Mouse (Mus musculus) T-helper 2 cell (primary cell): ENCODE results near the gene Padi6.

ENCODE experiments used
- in situ Hi-C: fragments of 300-600 bp; cut with MboI, MseI; formaldehyde crosslinking; loops from one replicate; pipeline ENCODE4 v1.15.1; 2025; ENCODE audit warnings: high pct_unique_total_duplicates

The Padi6 gene

DNA sequence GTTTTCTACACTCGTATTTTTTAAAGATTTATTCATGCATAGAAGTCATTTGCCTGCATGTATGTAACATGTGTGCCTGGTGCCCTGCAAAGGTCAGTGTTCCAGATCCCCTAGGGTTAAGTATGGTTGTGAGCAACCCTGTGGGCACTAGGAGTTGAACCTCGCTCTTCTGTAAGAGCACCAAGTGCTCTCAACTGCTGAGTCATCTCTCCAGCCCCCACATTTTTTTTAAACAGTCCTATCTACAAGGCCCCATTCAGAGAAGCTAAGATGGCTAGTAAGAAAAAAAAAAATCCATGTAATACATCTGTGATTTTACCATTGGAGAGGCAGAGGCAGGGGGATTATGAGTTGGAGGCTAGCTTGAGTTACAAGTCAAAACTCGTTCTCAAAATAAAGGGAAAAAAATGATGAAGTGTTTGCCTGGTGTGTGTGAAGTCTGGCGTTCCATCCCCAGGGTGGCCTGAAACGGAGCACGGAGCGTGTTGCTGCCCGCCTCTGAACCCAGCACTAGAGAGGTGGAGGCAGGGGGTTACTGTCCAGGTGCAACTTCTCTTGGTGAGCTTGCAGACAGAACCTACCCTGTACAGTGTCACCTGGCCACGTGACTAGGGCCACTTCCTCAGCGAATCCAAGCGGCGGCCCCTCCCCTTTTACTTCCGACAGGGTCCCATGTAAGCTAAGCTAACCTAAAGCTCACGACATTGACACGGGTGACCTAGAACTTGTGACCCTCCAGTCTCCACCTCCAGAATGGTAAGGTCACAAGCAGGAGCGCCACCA is 52.4 kb downstream of the Padi6 start:
- in situ Hi-C loops: no loop called here

DNA sequence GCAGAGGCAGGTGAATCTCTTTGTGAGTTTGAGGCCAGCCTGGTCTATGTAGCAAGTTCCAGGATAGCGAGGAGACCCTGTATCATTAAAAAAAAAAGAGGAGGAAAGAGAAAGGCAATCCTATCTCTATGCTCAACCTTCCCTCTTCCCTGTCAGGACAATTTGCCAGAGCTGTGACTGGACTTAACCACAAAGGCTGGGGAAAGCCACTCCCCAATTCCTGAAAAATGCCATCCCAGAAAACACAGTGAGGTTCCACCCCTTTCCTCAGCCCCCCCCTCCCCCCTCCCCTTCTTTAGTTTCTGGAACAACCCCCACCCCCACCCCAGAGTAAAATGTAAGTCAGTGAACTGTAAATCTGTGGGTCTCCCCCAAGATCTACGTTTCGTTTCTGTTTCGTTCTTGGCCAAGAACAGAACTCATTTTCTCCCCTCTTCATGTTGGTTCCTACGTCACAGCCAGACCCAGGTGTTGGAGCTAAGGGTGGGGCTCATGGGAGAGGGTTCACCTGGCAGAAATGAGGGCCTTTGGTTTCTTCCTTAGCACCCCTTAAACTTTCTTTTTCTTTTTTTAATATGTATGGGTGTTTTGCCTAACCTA is 53.5 kb downstream of the Padi6 start:
- in situ Hi-C loops: no loop called here

- in situ Hi-C loops: no loop called here
These were observed 54.2 kb downstream of the Padi6 start for GRCm38 (mm10) chr4:140688044-140688825.

DNA sequence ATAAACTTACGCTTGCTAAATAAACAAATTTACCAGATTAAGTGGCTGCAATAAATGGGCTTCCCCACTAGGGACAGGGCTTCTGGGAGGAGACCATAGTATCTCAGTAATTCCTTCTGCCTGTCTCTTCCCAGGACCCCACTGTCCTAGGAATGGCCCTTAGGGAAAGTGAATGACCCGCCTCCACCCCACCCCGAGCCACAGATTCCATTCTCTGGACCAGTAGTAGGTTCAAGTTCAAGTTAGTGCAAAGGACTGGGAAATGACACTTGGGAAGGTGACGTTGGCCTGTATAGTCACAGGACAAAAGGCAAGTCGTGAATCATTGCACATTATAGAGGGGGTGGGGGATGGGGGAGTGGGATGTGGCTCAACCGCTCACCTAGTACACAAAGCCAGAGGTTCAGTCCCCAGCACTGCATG is 57.6 kb downstream of the Padi6 start:
- in situ Hi-C loops: no loop called here

DNA sequence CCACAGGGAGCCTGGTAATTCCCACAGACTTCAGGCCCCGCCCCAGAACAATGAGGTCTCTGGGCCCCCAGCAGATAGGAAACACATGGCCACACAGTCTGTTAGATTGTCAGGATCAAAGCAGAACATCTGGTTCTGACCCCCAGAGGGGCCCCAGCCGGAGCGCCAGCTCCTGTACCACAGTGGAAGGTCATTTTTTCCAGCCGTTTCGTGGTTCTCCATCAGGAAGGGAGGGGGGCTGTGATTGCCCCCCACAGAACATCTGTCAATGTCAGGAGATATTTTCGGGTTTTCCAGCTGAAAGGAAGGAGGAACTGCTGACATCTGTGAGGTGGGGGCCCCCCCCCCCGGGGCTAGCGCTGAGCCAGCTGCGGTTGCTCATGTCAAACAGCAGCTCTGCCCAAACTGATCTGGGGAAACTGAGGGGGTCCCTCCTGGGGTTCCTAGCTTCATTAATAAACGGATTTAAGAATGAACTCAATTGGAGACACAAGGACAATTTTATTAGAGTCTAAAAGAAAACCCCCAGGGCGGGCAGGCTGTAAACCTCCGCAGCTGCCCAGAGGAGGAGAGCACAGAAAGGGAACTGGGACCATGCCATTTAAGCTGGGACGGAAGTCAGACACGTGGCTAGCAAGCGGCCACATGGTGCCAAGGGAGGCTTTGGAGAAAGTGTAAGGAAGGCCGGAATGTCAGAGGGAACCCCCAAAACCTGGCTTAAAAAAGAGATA is 58.1 kb downstream of the Padi6 start:
- in situ Hi-C loops: no loop called here

- in situ Hi-C loops: no loop called here
These were observed 58.8 kb downstream of the Padi6 start for GRCm38 (mm10) chr4:140683608-140684007.

DNA sequence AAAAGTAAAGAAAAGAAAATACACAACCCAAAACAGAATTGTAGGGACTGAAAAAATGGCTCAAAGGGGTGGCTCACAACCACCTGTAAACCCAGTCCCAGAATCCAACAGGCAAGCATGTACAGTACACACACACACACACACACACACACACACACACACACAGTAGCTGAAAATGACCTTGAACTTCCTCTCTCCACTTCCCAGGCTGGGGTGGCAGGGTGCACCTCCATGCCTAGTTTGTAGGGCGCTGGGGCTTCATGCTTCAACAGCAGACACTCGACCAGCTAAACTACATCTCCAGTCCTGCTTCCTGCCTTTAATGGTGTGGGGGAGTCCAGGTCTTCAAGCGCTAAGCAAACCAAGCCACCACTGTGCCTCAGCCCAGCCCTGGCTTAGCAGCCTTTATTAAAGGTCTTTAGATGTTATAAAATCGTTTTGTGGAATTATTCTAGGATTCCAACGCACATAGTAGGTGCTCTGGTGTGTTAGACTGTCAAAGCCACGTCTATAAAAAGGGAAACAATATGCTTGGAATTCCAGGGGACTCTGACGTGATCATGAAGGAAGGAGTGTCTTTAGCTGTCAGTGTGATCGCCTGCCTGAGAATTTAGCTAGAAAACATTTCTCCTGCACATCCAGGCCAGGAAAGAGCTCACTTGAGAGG is 61.6 kb downstream of the Padi6 start:
- in situ Hi-C loops: no loop called here

DNA sequence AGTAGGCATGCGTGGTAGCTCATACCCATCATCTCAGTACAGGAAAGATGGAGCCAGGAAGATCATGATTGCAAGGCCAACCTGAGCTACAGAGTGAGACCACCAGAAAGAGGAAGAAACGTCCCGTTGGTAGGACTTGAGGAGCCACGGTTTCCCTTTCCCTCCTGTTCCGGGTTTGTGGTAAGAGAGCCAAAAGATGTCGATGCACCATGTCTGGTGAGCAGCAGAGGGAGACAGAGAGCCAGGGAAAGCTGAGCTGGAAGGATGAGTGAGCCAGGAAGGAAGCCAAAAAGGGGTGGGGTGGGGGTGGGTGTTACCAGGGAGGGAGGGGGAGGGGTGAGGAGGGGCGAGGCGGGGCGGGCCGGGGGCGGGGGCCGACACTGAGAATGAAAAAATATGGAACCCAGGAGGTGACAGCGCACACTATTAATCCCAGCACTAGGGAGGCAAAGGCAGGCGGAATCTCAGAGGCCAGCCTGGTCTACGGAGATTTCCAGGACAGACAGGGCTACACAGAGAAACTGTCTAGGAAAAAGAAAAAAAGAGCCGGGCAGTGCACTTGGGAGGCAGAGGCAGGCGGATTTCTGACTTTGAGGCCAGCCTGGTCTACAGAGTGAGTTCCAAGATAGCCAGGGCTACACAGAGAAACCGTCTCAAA is 62.6 kb downstream of the Padi6 start:
- in situ Hi-C loops: loop anchor here (5.0 kb wide), 1 partner anchor 88 kb away; no protein-coding TSS in a partner anchor

DNA sequence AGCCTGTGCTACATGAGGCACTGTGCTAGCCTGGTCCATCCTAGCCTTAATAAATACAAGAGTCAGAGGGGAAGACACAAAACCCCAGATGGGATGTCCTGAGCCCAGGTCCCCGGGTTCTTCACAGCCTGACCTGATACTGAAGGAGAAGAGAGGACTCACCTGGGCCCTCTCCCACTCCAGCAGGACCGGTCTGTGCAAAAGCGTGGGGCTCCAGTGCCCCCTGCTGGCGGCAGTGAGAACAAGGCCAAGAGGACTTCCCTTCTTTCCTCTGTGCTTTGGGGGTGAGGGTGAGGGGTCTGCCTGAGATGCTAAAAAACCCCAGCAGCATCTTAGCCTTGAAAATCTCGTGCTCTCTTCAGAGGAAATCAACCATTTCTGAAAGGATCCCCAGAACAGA is 63.4 kb downstream of the Padi6 start:
- in situ Hi-C loops: loop anchor here (5.0 kb wide), 1 partner anchor 87 kb away; no protein-coding TSS in a partner anchor
